Mouse (Mus musculus) heart, embryonic 12.5 days (tissue): ENCODE measurements around the gene Olfr875. TPM values are rescaled to one million over a fixed set of nuclear protein-coding genes. Genes with fewer than 3 reads are reported as not detected.
"Not testable (repeated sequence)": the region's sequence is repeated elsewhere in the genome, so short reads cannot be mapped to it uniquely, and the experiment has no call there.

ENCODE experiments used
- ATAC-seq: fragments of 200-750 bp; cut with Nextera tagmentation; 2 replicates; pipeline ENCODE4 v1.8.0; 2017; ENCODE audit warnings: moderate TSS enrichment, moderate library complexity; ENCODE audit not compliant: insufficient number of reproducible peaks, low FRiP score
- H3K27ac ChIP-seq: fragments of 300-500 bp; sonication (generic); 2 replicates; pipeline ENCODE4 v1.5.1; 2016; ENCODE audit warnings: mild to moderate bottlenecking, moderate library complexity; ENCODE audit not compliant: poor library complexity, severe bottlenecking
- H3K27me3 ChIP-seq: fragments of 300-500 bp; sonication (generic); replicated peaks from 2 replicates; pipeline ENCODE4 v1.6.1; 2016; ENCODE audit warnings: mild to moderate bottlenecking, moderate library complexity
- H3K36me3 ChIP-seq: fragments of 300-500 bp; sonication (generic); 2 replicates; pipeline ENCODE4 v1.6.1; 2016; ENCODE audit warnings: mild to moderate bottlenecking, moderate library complexity
- H3K4me1 ChIP-seq: fragments of 300-500 bp; sonication (generic); replicated peaks from 2 replicates; pipeline ENCODE4 v1.6.1; 2016; ENCODE audit warnings: mild to moderate bottlenecking
- H3K4me2 ChIP-seq: fragments of 300-500 bp; sonication (generic); 2 replicates; pipeline ENCODE4 v1.6.1; 2016; ENCODE audit warnings: mild to moderate bottlenecking, moderate library complexity
- H3K4me3 ChIP-seq: fragments of 300-500 bp; sonication (generic); 2 replicates; pipeline ENCODE4 v1.5.1; 2016; ENCODE audit warnings: mild to moderate bottlenecking
- H3K9ac ChIP-seq: fragments of 300-500 bp; sonication (generic); 2 replicates; pipeline ENCODE4 v1.6.1; 2016; ENCODE audit warnings: mild to moderate bottlenecking, moderate library complexity
- H3K9me3 ChIP-seq: fragments of 300-500 bp; sonication (generic); replicated peaks from 2 replicates; pipeline ENCODE4 v1.6.1; 2016; ENCODE audit warnings: mild to moderate bottlenecking, moderate library complexity
- WGBS: fragments of 180-500 bp; shearing (Covaris S2); methylation state at CpG from one replicate; pipeline ENCODE4 v1.1.7; 2016; 5-methylcytosine and 5-hydroxymethylcytosine counted together
- polyA plus RNA-seq: library from polyadenylated mRNA; unstranded; fragments of >200 nt; fragmentation: Nextera tagmentation; extraction: Ambion mirVana; gene quantifications from 2 replicates; pipeline ENCODE4 v1.2.1, GENCODE M21; 2016

The Olfr875 gene
- polyA plus RNA-seq, 1 experiment from 2014 or later = not detected

DNA sequence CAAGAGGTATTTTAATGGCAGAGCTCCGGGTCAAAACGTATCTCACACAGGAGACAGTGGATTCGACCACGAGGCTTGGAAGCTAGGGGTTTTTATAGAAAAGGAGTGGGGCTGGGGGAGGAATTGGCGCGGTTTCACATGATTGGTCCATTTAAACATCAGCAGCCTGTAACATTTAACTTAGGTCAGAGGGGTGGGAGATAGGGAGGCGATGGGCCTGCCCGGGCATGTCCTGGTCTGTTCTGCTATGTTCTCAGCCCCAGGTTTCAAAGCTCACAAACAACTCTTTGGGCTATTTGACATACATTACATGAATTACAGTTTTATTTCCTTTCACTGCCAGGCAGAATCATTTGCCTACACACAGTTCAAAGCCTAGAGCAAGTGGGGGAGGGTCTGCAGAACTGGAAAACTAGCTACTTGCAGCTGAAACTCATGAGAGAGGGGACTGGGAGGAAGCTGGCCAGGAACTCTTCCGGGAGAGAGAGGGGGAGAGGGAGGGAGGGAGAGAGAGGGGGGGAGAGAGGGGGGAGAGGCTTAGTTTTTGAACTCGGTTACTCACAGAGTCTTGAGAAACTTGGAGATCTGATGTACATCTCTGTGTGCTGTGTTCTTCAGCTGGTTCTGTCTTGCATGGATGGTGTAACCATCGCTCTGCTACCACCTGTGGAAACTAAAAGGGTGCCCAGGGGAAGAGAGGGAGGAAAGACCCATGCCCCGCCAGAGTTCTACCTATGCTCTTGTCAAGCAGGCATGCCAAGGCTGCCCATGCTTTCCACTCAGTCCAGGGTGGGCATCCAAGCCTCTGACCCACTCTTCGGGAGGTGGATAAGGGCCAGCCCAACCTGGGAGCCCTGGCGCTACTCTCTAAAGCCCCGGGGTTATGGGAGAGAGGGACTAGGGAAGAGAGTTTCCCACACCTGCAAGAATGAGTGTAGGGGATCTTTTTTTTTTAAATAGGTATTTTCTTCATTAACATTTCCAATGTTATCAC lies 12.0 kb downstream of the Olfr875 start:
- H3K36me3 ChIP-seq, H3K9ac ChIP-seq, H3K4me3 ChIP-seq, H3K4me1 ChIP-seq, H3K27ac ChIP-seq, H3K9me3 ChIP-seq, H3K27me3 ChIP-seq: not testable (repeated sequence)
- peak; percentile 51 for ATAC-seq
- H3K4me2 ChIP-seq = peak overlapping the region; percentile 60
- 56% methylated on average over 11 of the region's 15 CpGs for WGBS

DNA sequence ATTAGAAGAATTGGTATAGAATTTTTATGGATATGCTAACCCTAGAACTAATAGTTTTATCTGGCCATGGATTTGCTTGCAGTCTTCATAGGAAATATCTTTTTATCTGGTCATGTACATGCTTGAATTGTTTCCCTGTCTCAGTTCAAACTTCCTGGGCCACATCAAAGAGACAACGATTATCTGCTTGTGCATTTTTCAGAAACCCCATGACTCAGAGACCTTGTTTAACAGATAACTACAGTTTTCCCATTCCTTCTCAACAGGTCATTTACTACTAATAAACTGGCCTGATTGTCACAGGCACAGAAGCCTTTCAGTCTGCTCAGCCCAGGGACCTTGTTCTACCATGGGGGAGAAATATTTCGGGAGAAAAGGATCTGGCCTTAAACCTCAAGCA lies 14.8 kb downstream of the Olfr875 start:
- ATAC-seq = no peak
- Histone ChIP-seq H3K9ac (no peak overlapping the region), H3K4me3 (no peak overlapping the region), H3K27me3 (no peaks in the 10 kb centered on the region), H3K4me1 (peaks cover 7% of the 10 kb centered on the region), H3K9me3 (no peaks in the 10 kb centered on the region), H3K36me3 (no peaks in the 10 kb centered on the region), H3K4me2 (no peak overlapping the region), H3K27ac (no peak overlapping the region)
- 35% methylated on average over 2 of the region's 2 CpGs for WGBS

DNA sequence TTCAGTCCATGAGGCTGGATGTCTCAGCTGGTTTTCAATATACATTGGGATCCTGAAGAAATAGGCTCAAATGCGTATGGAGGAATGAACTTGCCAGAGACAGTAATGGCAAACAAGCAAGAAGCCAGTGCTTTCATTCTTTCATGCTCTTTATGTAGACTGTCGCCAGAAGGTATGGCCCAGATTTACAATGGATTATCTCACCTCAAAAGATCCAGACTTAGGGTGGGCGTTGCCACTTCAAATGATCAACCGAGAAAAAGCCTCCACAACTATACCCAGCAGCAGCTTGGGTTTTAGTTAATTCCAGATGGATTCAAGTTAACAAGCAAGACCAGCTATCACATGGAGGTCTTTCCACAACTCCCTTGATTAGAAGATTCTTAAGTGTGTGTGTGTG lies 30.4 kb downstream of the Olfr875 start:
- Histone ChIP-seq H3K4me3 (no peak overlapping the region), H3K9ac (no peak overlapping the region), H3K36me3 (no peaks in the 10 kb centered on the region), H3K4me2 (no peak overlapping the region), H3K4me1 (no peaks in the 10 kb centered on the region), H3K27ac (no peak overlapping the region), H3K27me3 (no peaks in the 10 kb centered on the region), H3K9me3 (no peaks in the 10 kb centered on the region)
- WGBS = 80% methylated on average over 4 of the region's 4 CpGs
- ATAC-seq = no peak

DNA sequence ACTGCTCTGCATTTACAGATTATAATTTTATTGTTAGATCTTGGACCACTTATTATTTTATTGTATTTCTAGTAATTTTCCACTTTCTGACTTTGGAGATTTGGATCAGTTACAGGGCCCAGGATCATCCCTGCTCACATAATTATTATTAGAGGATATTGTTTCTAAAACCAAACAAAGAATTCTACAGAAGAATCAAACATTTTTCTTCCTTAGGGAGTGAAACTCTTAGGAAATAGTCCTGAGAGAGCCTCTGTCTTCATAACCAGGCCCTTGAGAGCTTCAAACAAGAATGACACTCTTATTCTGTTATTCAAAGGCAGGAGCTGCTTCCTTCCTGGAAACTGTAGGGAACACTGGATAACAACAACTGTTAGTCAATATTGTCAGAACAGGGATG lies 31.1 kb downstream of the Olfr875 start, which contains the start of gene Olfr876:
Olfr876 (plus strand) TSS at position 301 of the 400 bp plus-strand sequence.
- Histone ChIP-seq H3K9me3 (no peaks in the 10 kb centered on the region), H3K9ac (no peak within 1 kb of the TSS), H3K4me1 (no peaks in the 10 kb centered on the region), H3K4me2 (no peak within 1 kb of the TSS), H3K27me3 (no peaks in the 10 kb centered on the region), H3K36me3 (no peaks in the 10 kb centered on the region), H3K27ac (no peak within 1 kb of the TSS), H3K4me3 (no peak within 1 kb of the TSS)
- ATAC-seq = no peak

DNA sequence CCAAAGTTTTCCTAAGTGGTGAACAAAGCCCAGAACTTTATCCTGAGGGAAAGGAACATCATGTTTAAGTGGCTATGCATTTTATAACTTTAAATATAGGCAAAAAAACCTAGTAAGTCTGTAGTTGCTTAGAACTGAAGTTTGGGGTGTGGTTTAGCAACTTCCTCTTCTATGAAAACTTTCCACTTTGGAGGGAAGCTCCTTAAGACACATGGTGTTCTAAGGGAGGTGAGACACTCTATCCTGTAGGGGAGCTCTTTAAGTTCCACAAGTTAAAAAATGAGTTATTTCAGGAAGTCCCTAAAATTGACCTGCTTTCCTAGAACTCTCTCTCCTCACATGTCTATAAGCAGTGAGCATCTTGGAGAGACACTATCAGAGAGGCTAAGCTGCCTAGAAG lies 35.6 kb downstream of the Olfr875 start:
- Histone ChIP-seq H3K36me3 (no peaks in the 10 kb centered on the region), H3K27me3 (no peaks in the 10 kb centered on the region), H3K9me3 (no peaks in the 10 kb centered on the region), H3K9ac (no peak overlapping the region), H3K4me1 (0 out of 2 replicates have a peak, but pooled peaks cover 3% of the 10 kb centered on the region), H3K4me3 (no peak overlapping the region), H3K4me2 (no peak overlapping the region), H3K27ac (no peak overlapping the region)
- ATAC-seq = no peak

DNA sequence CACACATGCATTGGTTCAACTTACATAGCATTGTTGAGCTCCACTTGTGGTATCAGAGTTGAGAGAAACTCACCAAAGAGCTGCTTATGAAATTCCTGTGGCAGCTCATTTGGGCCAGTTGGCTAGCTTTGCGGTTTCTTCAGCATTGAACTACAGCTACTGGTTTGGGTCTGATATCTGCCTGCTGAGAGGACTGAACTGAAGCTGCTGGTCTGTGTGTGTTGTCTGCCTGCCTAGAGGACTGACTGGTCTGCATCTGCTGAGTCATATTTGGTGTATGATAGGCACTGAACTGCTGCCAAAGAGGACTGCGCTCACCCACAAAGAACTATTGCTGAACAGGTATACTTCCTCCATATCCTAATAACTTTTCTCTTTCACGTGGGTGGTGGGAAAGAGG lies 36.8 kb downstream of the Olfr875 start:
- 85% methylated on average over 3 of the region's 3 CpGs for WGBS
- H3K27ac ChIP-seq = no peak overlapping the region
- no peaks in the 10 kb centered on the region for H3K36me3 ChIP-seq
- no peaks in the 10 kb centered on the region for H3K27me3 ChIP-seq
- H3K4me3 ChIP-seq = no peak overlapping the region
- no peak overlapping the region for H3K9ac ChIP-seq
- no peak for ATAC-seq
- H3K9me3 ChIP-seq = no peaks in the 10 kb centered on the region
- 0 out of 2 replicates have a peak, but pooled peaks cover 3% of the 10 kb centered on the region for H3K4me1 ChIP-seq
- H3K4me2 ChIP-seq = no peak overlapping the region

DNA sequence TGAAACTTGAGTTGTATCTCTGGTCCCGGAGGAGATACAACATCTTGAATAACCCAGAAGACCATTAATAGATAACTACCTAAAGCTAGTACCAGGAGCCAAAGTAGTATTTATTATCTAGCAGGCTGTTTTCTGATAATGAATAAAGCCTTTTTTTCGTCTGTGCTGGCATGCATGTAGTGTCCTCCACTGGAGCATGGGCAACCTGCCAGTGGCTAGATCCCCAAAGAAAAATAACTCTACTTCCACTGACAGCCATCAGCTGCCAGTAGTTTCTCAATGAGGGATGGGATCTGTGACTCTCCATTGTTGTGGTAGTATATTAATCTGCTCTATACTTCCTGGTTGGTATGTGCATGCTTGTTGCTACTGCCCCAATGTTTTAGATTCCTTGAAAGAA lies 37.3 kb downstream of the Olfr875 start:
- Histone ChIP-seq H3K4me1 (0 out of 2 replicates have a peak, but pooled peaks cover 3% of the 10 kb centered on the region), H3K9me3 (no peaks in the 10 kb centered on the region), H3K27ac (no peak overlapping the region), H3K36me3 (no peaks in the 10 kb centered on the region), H3K9ac (no peak overlapping the region), H3K27me3 (no peaks in the 10 kb centered on the region), H3K4me3 (no peak overlapping the region), H3K4me2 (no peak overlapping the region)
- WGBS = 43% methylated on average over 2 of the region's 2 CpGs
- ATAC-seq = no peak

DNA sequence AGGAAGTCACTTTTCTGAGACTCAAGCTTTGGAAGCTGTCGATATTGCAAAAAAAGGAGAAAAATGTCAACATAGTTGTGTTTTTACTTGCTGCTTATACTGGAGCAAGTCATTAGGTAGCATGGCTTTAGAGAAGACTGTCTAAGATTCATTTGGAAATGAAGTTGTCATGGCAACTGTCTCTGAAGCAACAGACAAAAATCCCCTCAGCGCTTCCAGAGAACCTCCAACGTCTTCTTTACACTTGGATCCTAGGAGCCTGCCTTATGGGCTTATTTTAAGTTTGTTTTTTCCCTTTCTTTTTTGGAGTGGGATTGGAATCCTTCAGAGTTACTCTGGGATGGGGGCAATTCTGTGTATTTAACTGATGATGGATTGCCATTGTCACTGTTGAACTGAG lies 43.0 kb downstream of the Olfr875 start:
- 81% methylated on average over 3 of the region's 3 CpGs for WGBS
- no peak overlapping the region for H3K4me2 ChIP-seq
- H3K4me3 ChIP-seq = no peak overlapping the region
- ATAC-seq = no peak
- H3K4me1 ChIP-seq = no peaks in the 10 kb centered on the region
- H3K9me3 ChIP-seq = no peaks in the 10 kb centered on the region
- no peak overlapping the region for H3K27ac ChIP-seq
- H3K27me3 ChIP-seq = no peaks in the 10 kb centered on the region
- H3K36me3 ChIP-seq = no peaks in the 10 kb centered on the region
- H3K9ac ChIP-seq = no peak overlapping the region

Other genes with a start within 250 kb of the Olfr875 start
- 54.6 and 59.8 TPM in 2 replicates for gene Esam, start 243.8 kb upstream of the Olfr875 start, polyA plus RNA-seq
- gene Vsig2, start 232.6 kb upstream of the Olfr875 start, polyA plus RNA-seq = 1.6 and 1.9 TPM in 2 replicates
- 7.4 and 11.3 TPM in 2 replicates for gene Nrgn, start 219.0 kb upstream of the Olfr875 start, polyA plus RNA-seq
- gene Siae, start 216.2 kb upstream of the Olfr875 start, polyA plus RNA-seq = 11.1 and 11.4 TPM in 2 replicates
- gene Spa17, start 158.1 kb upstream of the Olfr875 start, polyA plus RNA-seq = 6.2 and 6.7 TPM in 2 replicates
- gene Tbrg1, start 114.5 kb upstream of the Olfr875 start, polyA plus RNA-seq = 151 and 162 TPM in 2 replicates
- gene Panx3, start 102.6 kb upstream of the Olfr875 start, polyA plus RNA-seq = 0.14 TPM in 1 of 2 replicates, not detected in the other
- gene Olfr160, start 55.6 kb upstream of the Olfr875 start, polyA plus RNA-seq = not detected in 2 replicates
- gene Olfr874, start 26.8 kb upstream of the Olfr875 start, polyA plus RNA-seq = not detected in 2 replicates
- gene Olfr876, start 31.2 kb downstream of the Olfr875 start, polyA plus RNA-seq = not detected in 2 replicates
- gene Olfr877, start 82.4 kb downstream of the Olfr875 start, polyA plus RNA-seq = not detected in 2 replicates
- gene Olfr145, start 124.9 kb downstream of the Olfr875 start, polyA plus RNA-seq = not detected in 2 replicates
- not detected in 2 replicates for gene Olfr878, start 146.0 kb downstream of the Olfr875 start, polyA plus RNA-seq
- not detected in 2 replicates for gene Olfr881, start 220.0 kb downstream of the Olfr875 start, polyA plus RNA-seq